Comparison of ENCODE assay signal across 10 mouse cellular contexts in the genomic region with DNA sequence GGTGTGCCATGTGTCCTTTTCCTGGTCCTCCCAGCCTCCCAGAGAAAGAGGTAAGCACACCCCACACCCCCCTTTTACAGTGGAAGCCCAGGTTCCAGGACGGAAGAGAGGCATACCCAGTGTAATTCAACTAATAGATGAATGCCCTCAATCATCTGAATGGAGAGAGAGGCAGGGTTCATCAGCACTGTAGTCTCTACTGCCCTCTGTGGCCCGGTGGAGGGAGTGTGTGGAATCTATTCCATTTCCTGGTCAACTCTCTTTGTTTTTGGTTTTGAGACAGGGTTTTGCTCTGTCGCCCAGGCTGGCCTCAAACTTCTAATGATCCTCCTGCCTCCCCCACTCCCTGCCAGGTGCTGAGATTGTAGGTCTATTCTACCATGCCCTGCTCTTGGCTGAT.
DNase-seq lines count a peak whose midpoint lies in the region; ATAC-seq and TF ChIP-seq lines count a peak whose summit lies in the region.
"Had no signal": no experiment of that assay in that cellular context is flagged by ENCODE, and none has a peak within 500 bp of the region (broad histone marks: within the 10 kb centered on the region; RNA-seq: fewer than 3 reads in every experiment).

No protein-coding gene starts in this region.

- 63% methylated on average over 3 of the region's 3 CpGs for WGBS in forebrain, embryonic 11.5 days
- 65% methylated on average over 3 of the region's 3 CpGs for WGBS in forebrain, embryonic 13.5 days
- WGBS in midbrain, embryonic 11.5 days, result 52% methylated on average over 3 of the region's 3 CpGs
- WGBS in midbrain, embryonic 10.5 days, result 61% methylated on average over 3 of the region's 3 CpGs

- no peak overlapping the region for H3K4me2 ChIP-seq in forebrain, embryonic 11.5 days (ENCODE audit: low read depth, low read length, severe bottlenecking)
- no peak overlapping the region for H3K4me2 ChIP-seq in forebrain, embryonic 13.5 days
- no peak overlapping the region for H3K4me2 ChIP-seq in midbrain, embryonic 11.5 days

- TF ChIP-seq CTCF in left cerebral cortex, adult 2 months (IDR thresholded peaks at IDR 0.05), result peak; percentile 71

- H3K9me3 ChIP-seq in forebrain, embryonic 11.5 days (ENCODE audit: control insufficient read depth, low read length), result no peaks in the 10 kb centered on the region
- H3K9me3 ChIP-seq in forebrain, embryonic 13.5 days (replicated peaks), result no peaks in the 10 kb centered on the region
- H3K9me3 ChIP-seq in midbrain, embryonic 11.5 days (ENCODE audit: control insufficient read depth, low read length), result no peaks in the 10 kb centered on the region
- H3K9me3 ChIP-seq in midbrain, embryonic 10.5 days (replicated peaks), result no peaks in the 10 kb centered on the region

- no peaks in the 10 kb centered on the region for H3K36me3 ChIP-seq in forebrain, embryonic 11.5 days (ENCODE audit: control insufficient read depth, insufficient read depth, low read length)
- H3K36me3 ChIP-seq in forebrain, embryonic 13.5 days (ENCODE audit: poor library complexity, severe bottlenecking), result no peaks in the 10 kb centered on the region
- no peaks in the 10 kb centered on the region for H3K36me3 ChIP-seq in midbrain, embryonic 11.5 days (ENCODE audit: control insufficient read depth, insufficient read depth, low read length)
- H3K36me3 ChIP-seq in midbrain, embryonic 10.5 days, result no peaks in the 10 kb centered on the region

- H3K27ac ChIP-seq in forebrain, embryonic 11.5 days (ENCODE audit: low read depth, low read length), result no peak overlapping the region
- no peak overlapping the region for H3K27ac ChIP-seq in forebrain, embryonic 13.5 days
- no peak overlapping the region for H3K27ac ChIP-seq in left cerebral cortex, adult 2 months
- H3K27ac ChIP-seq in midbrain, embryonic 11.5 days (ENCODE audit: low read depth, low read length), result no peak overlapping the region
- no peak overlapping the region for H3K27ac ChIP-seq in midbrain, embryonic 10.5 days (replicated peaks)

- intact Hi-C loops in left cerebral cortex, adult 2 months (cut with DNase I), result loop anchor here (1.0 kb wide), 1 partner anchor 156 kb away; no protein-coding TSS in a partner anchor
- intact Hi-C loops in left cerebral cortex, postnatal 36 days (cut with DNase I), result no loop called here

- DNase-seq in forebrain, embryonic 11.5 days (ENCODE audit: low spot score), result peak; percentile 35
- peak in 1 of 2 experiments; percentile 24 for DNase-seq in left cerebral cortex, adult 2 months (ENCODE audit: extremely low spot score in 1 of 2, low spot score in 2 of 2)
- DNase-seq in left cerebral cortex, postnatal 36 days (ENCODE audit: low spot score in 2 of 2), result no peak
- peak; percentile 46 for DNase-seq in R1 (ENCODE audit: low read depth, low spot score)
- peak; percentile 7 to 65 for DNase-seq in kidney, postnatal 36 days
- DNase-seq in midbrain, embryonic 11.5 days (ENCODE audit: low spot score, missing footprints), result no peak
- no peak for DNase-seq in midbrain, embryonic 10.5 days (ENCODE audit: low spot score)
- DNase-seq: thymus, postnatal 36 days had no signal

- no peak overlapping the region for H3K9ac ChIP-seq in forebrain, embryonic 11.5 days (ENCODE audit: low read length)
- no peak overlapping the region for H3K9ac ChIP-seq in forebrain, embryonic 13.5 days
- no peak overlapping the region for H3K9ac ChIP-seq in midbrain, embryonic 11.5 days (ENCODE audit: low read length)

- H3K4me3 ChIP-seq in forebrain, embryonic 11.5 days (ENCODE audit: low read depth, low read length), result no peak overlapping the region
- no peak overlapping the region for H3K4me3 ChIP-seq in forebrain, embryonic 13.5 days
- H3K4me3 ChIP-seq in left cerebral cortex, adult 2 months, result no peak overlapping the region
- no peak overlapping the region for H3K4me3 ChIP-seq in midbrain, embryonic 11.5 days (ENCODE audit: low read depth, low read length)
- H3K4me3 ChIP-seq in midbrain, embryonic 10.5 days, result no peak overlapping the region

- H3K27me3 ChIP-seq in forebrain, embryonic 11.5 days (ENCODE audit: control insufficient read depth, insufficient read depth, low read length), result no peaks in the 10 kb centered on the region
- H3K27me3 ChIP-seq in forebrain, embryonic 13.5 days, result no peaks in the 10 kb centered on the region
- H3K27me3 ChIP-seq in midbrain, embryonic 11.5 days (ENCODE audit: control insufficient read depth, insufficient read depth, low read length), result no peaks in the 10 kb centered on the region
- H3K27me3 ChIP-seq in midbrain, embryonic 10.5 days (ENCODE audit: low read depth, poor library complexity, severe bottlenecking), result no peaks in the 10 kb centered on the region
- H3K27me3 ChIP-seq: CH12.LX had no signal

- no peak for ATAC-seq in forebrain, embryonic 11.5 days (replicated peaks; ENCODE audit: low FRiP score)
- ATAC-seq in forebrain, embryonic 13.5 days, result no peak
- ATAC-seq in midbrain, embryonic 11.5 days (ENCODE audit: low FRiP score), result no peak

- H3K4me1 ChIP-seq in forebrain, embryonic 11.5 days (replicated peaks; ENCODE audit: control insufficient read depth, insufficient read depth, low read length), result no peaks in the 10 kb centered on the region
- peaks cover 19% of the 10 kb centered on the region for H3K4me1 ChIP-seq in forebrain, embryonic 13.5 days
- no peaks in the 10 kb centered on the region for H3K4me1 ChIP-seq in midbrain, embryonic 11.5 days (ENCODE audit: control insufficient read depth, insufficient read depth, low read length)
- H3K4me1 ChIP-seq in midbrain, embryonic 10.5 days, result peaks cover 5% of the 10 kb centered on the region; the same call in 1 of the 2 replicates

Comparison
In these comparisons a context has a peak if more than half of its experiments do, and no peak if none do; other contexts are left out.
1. DNase-seq: peak in forebrain, embryonic 11.5 days (single experiment), R1 (single experiment) and kidney, postnatal 36 days (2 of 2); none in left cerebral cortex, postnatal 36 days (0 of 2), midbrain, embryonic 11.5 days (single experiment) and midbrain, embryonic 10.5 days (single experiment).